Mouse (Mus musculus) intestine, embryonic 16.5 days (tissue): ENCODE data around the gene Arrdc4. TPM values are rescaled to one million over a fixed set of nuclear protein-coding genes. Genes with fewer than 3 reads are reported as not detected.
A peak's percentile ranks its signal among the peaks of the same experiment; 100 is the strongest.

ENCODE experiments used
- ATAC-seq: fragments of 200-750 bp; cut with Nextera tagmentation; 2 replicates; pipeline ENCODE4 v1.8.0; 2017; ENCODE audit warnings: moderate TSS enrichment, moderate library complexity
- H3K27ac ChIP-seq: fragments of 300-500 bp; sonication (generic); 2 replicates; pipeline ENCODE4 v1.5.1; 2014; ENCODE audit warnings: mild to moderate bottlenecking, low read length
- H3K27me3 ChIP-seq: fragments of 300-500 bp; sonication (generic); replicated peaks from 2 replicates; pipeline ENCODE4 v1.6.1; 2014; ENCODE audit warnings: low read length, control low read depth, mixed read lengths; ENCODE audit not compliant: control insufficient read depth, insufficient read depth
- H3K36me3 ChIP-seq: fragments of 300-500 bp; sonication (generic); 2 replicates; pipeline ENCODE4 v1.6.1; 2014; ENCODE audit warnings: low read length, control low read depth; ENCODE audit not compliant: control insufficient read depth, insufficient read depth
- H3K4me1 ChIP-seq: fragments of 300-500 bp; sonication (generic); 2 replicates; pipeline ENCODE4 v1.6.1; 2014; ENCODE audit warnings: low read length, control low read depth, mixed read lengths; ENCODE audit not compliant: control insufficient read depth, insufficient read depth
- H3K4me2 ChIP-seq: fragments of 300-500 bp; sonication (generic); 2 replicates; pipeline ENCODE4 v1.6.1; 2014; ENCODE audit warnings: low read depth, low read length, control low read depth
- H3K4me3 ChIP-seq: fragments of 300-500 bp; sonication (generic); 2 replicates; pipeline ENCODE4 v1.5.1; 2014; ENCODE audit warnings: mild to moderate bottlenecking, low read length
- H3K9ac ChIP-seq: fragments of 300-500 bp; sonication (generic); 2 replicates; pipeline ENCODE4 v1.6.1; 2014; ENCODE audit warnings: low read depth, low read length
- H3K9me3 ChIP-seq: fragments of 300-500 bp; sonication (generic); 2 replicates; pipeline ENCODE4 v1.6.1; 2016; ENCODE audit warnings: low read length, control low read depth; ENCODE audit not compliant: control insufficient read depth
- WGBS: fragments of 180-500 bp; shearing (Covaris S2); extraction: QIAGEN DNeasy Blood & Tissue Kit; methylation state at CpG from one replicate; pipeline ENCODE4 v1.1.7; 2014; 5-methylcytosine and 5-hydroxymethylcytosine counted together
- polyA plus RNA-seq: library from polyadenylated mRNA; unstranded; fragments of >200 nt; fragmentation: Nextera tagmentation; extraction: Ambion mirVana; gene quantifications from 2 replicates; pipeline ENCODE4 v1.2.1, GENCODE M21; 2015

The Arrdc4 gene
- polyA plus RNA-seq: 30.8 and 35.7 TPM in 2 replicates

DNA sequence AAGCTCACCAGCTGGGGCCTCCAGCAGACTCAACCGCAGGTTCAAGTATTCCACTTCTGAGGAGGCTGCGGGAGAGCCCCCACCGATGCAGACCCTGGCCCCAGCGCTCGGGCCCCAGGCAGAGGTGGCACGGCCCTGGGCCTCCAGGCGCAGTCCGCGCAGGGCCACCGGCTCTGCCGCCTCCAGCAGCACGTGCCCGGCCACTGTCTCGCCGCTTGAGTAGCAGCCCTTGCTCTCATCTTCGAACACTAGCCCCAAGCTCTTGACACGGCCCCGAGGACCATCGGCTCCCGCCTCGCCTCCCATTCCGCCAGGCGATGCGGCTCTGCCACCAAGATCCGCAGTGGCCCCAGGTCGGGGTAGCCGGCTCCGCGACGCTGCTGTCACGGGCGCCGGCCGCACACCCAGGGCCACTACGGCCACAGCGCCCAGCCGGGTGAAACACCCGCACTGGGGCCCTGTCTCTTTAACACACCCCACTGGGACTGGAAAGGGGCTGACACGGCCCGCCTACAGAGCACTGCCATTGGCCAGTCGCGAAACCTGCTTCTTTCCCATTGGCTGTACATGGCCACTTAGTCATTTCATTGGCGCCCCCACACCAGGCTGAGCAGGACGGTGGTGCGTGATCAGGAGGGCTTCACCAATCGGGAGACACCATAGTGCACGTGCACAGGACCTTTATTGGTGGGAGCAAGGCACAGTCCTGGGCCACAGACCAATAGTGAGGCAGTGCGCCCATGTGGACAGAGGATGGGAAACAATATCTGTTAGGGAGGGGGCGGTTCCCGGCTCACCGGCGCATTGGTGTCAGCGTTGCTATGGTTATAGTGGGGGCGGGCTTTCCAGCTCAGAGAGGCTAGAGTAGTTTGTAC lies at the start of gene Arrdc4:
Gene Arrdc4 (minus strand): TSS at position 481 of the 875 bp plus-strand sequence.
- Histone ChIP-seq H3K4me1 (peaks cover 20% of the 10 kb centered on the region), H3K27me3 (no peaks in the 10 kb centered on the region), H3K4me2 (peak within 1 kb of the TSS; percentile 83), H3K36me3 (no peaks in the 10 kb centered on the region), H3K9ac (peak within 1 kb of the TSS; percentile 91), H3K4me3 (peak within 1 kb of the TSS; percentile 82), H3K9me3 (no peaks in the 10 kb centered on the region), H3K27ac (peak within 1 kb of the TSS; percentile 91)
- under 1% methylated on average over 54 of the region's 54 CpGs for WGBS
- ATAC-seq: peak; percentile 100

DNA sequence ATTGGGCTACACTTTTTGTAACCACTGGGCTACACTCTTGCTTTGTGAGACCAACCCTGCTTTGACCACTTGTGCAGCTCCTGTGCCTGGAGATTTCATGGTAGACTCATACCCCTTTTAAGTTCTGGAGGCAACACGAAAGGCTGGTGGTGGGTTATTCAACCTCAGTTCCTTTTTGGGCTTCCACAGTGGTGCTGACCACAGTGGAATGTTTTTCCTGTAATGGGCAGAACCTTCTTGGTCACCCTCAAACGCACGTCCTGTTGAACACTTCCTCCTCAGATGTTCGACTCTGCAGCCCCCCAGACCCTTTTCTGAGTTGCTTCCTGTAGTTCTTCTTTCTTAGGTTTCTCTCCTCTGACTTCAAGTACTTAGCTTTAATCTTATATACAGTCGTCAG lies 46.5 kb upstream of the Arrdc4 start:
- H3K4me1 ChIP-seq: no peaks in the 10 kb centered on the region
- no peak overlapping the region for H3K27ac ChIP-seq
- no peak for ATAC-seq
- no peaks in the 10 kb centered on the region for H3K9me3 ChIP-seq
- no peak overlapping the region for H3K4me2 ChIP-seq
- no peak overlapping the region for H3K4me3 ChIP-seq
- H3K9ac ChIP-seq: no peak overlapping the region
- 79% methylated on average over 5 of the region's 5 CpGs for WGBS
- no peaks in the 10 kb centered on the region for H3K27me3 ChIP-seq
- H3K36me3 ChIP-seq: no peaks in the 10 kb centered on the region

DNA sequence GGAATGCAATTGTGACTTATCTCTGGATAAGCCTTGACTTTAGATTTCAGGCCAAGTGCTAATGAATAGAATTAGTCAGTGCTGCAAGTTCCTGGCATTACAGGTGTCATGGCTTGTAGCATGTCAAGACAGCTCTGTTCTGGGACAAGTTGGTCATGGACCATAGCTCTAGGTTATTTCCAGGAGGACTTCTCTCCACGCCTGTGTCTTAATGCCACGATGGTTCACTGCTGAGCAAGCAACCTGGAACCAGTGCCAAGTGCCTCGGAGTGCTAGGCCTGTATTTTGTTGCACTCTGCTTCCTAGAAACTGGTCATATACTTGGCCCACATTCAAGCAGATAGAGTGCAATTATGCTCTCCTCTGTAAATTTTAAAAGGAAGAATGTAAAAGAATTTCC lies 39.7 kb upstream of the Arrdc4 start:
- no peak for ATAC-seq
- WGBS: 66% methylated on average over 3 of the region's 3 CpGs

DNA sequence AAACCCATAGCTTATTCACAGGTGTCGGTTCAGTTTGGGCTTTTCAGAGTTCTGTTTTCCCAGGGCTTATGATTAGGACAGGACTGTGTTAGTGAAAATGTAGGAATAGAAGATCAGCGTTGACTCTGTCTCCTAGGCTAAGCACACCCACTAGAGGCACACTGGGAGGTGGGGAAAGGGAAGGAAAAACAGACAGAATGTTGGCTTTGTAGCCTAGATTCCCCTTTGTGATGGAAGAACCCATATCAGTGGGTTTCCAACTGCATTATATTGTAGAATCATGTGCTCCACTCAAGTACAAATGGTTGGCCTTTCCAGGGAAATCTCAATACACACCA lies 22.7 kb upstream of the Arrdc4 start:
- Histone ChIP-seq H3K27me3 (no peaks in the 10 kb centered on the region), H3K9ac (no peak overlapping the region), H3K36me3 (no peaks in the 10 kb centered on the region), H3K9me3 (no peaks in the 10 kb centered on the region), H3K4me1 (no peaks in the 10 kb centered on the region), H3K4me2 (no peak overlapping the region), H3K27ac (peak overlapping the region; percentile 47), H3K4me3 (no peak overlapping the region)
- ATAC-seq: peak; percentile 57
- WGBS: 79% methylated on average over 2 of the region's 2 CpGs

More for the DNA sequence above, 39.7 kb upstream of the Arrdc4 start:
- no peak overlapping the region for H3K4me2 ChIP-seq
- no peak overlapping the region for H3K9ac ChIP-seq
- H3K36me3 ChIP-seq: no peaks in the 10 kb centered on the region
- H3K27me3 ChIP-seq: no peaks in the 10 kb centered on the region
- H3K4me3 ChIP-seq: no peak overlapping the region
- no peaks in the 10 kb centered on the region for H3K9me3 ChIP-seq
- H3K27ac ChIP-seq: no peak overlapping the region
- H3K4me1 ChIP-seq: no peaks in the 10 kb centered on the region

DNA sequence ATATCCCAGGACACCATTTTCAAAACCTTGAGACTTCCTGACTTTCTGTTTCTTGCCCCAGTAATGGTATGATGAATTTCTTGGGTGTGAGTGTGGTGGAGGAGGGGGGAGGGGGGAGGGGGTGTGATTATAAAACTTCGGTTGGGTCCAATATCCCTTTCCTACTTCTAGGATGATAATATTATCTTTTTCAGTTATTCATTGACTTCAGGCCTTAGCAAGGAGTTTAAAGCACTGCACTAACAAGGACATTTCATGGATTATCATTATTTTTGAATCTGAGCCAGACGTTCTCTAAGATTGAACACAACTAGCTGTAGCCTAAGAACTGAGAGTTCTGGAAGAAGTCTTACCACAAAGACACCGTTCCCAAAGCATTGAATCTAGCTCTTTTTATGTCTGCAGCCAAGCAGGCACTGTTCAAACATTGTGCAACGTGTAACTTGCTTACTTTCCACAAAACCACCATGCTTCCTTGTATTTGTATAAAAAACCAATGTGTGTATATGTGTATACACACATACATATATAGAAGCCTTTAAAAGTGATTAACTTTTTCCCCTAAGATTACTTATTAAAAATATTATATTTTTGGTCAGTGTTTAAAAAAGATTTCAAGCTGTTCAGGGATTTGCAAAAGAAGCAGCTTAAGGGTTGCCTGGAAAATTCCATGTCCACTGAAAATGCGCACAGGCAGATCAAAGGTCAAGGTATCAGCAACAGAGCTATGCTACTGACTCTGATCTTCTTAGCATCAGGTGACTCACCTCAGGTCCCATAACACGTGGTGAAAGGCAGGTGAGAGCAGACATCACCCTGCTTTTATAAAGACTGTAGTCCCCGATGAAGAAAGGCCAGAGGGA lies 22.1 kb upstream of the Arrdc4 start:
- no peaks in the 10 kb centered on the region for H3K9me3 ChIP-seq
- H3K27ac ChIP-seq: peak overlapping the region; percentile 69
- H3K4me3 ChIP-seq: no peak overlapping the region
- ATAC-seq: peak; percentile 93
- WGBS: 47% methylated on average over 7 of the region's 7 CpGs
- H3K36me3 ChIP-seq: no peaks in the 10 kb centered on the region
- no peaks in the 10 kb centered on the region for H3K27me3 ChIP-seq
- no peaks in the 10 kb centered on the region for H3K4me1 ChIP-seq
- H3K4me2 ChIP-seq: no peak overlapping the region
- no peak overlapping the region for H3K9ac ChIP-seq

DNA sequence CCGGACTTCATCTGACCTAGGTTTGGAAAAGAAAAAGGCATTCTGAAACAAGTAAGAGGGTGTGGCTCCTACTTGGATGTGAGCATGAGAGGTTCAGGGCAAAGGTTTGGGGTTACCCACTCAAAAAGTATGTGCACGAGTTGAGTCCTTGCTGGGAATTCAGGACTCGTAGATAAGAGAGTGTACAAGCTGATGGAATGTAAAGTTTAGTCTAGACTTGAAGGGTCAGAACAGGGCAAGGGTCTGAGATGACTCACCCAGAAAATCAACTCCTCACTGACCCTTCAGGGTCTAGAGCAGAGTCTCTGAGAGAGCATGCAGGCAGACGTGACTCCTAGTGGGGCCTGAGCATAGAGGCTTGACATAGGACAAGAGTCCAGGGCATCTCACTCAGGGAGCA lies 16.9 kb upstream of the Arrdc4 start:
- no peaks in the 10 kb centered on the region for H3K4me1 ChIP-seq
- no peak overlapping the region for H3K4me3 ChIP-seq
- H3K27ac ChIP-seq: no peak overlapping the region
- ATAC-seq: no peak; the same call in 1 of the 2 replicates
- WGBS: 59% methylated on average over 4 of the region's 4 CpGs
- H3K9me3 ChIP-seq: no peaks in the 10 kb centered on the region
- H3K4me2 ChIP-seq: no peak overlapping the region
- H3K9ac ChIP-seq: no peak overlapping the region
- no peaks in the 10 kb centered on the region for H3K36me3 ChIP-seq
- no peaks in the 10 kb centered on the region for H3K27me3 ChIP-seq

DNA sequence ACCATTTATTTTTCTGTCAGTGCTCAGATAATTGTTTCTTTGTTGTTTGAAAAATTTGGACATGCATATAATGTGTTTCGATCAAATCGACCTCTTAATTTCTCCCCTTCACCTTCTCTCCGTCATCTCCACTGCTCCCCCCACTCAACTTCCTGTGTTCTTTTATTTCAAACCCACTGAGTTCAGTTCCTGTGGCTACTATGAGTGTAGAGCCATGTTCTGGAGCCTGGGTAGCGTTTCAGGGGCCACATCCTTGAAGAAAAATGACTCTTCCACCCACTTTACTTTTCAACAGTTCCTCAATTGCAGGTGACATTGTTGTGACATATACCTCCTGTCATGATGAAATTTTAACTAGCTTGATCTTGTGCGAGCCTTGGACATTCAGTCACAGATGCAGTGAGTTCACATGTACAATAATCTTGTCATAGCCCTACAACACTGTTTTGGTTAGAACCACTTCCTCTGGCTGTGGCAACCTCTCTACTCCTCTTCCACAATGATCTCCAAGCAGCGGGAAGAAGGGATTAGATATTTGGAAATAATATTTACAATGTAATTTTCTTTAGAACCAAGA lies 10.2 kb upstream of the Arrdc4 start:
- H3K27me3 ChIP-seq: no peaks in the 10 kb centered on the region
- H3K36me3 ChIP-seq: no peaks in the 10 kb centered on the region
- no peak overlapping the region for H3K4me3 ChIP-seq
- ATAC-seq: no peak
- 82% methylated on average over 6 of the region's 6 CpGs for WGBS
- no peaks in the 10 kb centered on the region for H3K4me1 ChIP-seq
- no peak overlapping the region for H3K9ac ChIP-seq
- H3K9me3 ChIP-seq: no peaks in the 10 kb centered on the region
- H3K27ac ChIP-seq: no peak overlapping the region
- H3K4me2 ChIP-seq: no peak overlapping the region

DNA sequence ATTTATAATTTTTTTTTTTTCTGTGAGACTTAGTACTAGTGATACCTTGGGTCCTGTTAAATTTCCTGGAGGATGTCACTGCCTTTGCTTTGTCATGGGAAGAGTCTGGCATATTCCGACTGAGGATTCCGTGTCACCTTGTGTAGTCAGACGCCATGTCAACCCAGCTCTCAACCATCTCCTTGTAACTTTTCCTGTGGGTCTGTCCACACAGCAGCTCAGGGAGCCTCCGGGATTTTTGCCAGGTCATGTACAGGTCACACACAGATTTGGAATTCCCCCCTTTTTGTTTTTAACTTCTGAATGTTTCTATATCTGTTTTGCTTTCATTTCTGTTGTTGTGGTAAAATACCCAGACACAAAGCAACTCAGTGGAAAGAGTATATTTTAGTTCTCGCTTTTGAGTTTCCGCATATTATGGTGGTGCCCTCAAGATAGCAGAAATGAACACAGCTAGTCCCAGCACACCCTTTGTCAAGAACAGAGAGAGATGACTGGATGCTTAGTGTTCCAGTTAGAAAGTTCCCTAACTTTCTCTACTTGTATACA lies 7.7 kb upstream of the Arrdc4 start:
- no peaks in the 10 kb centered on the region for H3K4me1 ChIP-seq
- no peak overlapping the region for H3K4me3 ChIP-seq

DNA sequence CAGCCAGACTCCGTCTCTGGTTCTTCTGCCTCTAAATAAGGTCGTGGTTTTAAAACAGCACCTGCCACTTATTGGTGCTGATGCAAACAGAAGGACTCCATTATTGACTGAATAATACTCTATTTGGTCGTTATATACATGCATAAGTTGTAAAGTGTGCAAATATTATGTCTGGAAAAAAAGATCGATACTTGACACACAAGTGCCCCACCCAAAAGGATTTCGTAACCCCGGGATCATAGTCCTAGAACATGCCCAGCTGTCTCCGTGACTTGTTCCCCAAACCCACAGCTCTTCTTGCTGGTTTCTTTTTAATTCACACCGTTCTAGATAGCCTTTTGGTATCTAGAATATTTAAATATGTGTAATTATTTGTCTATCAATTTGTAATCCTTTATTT lies 878 bp upstream of the Arrdc4 start:
- Histone ChIP-seq H3K9ac (peak overlapping the region; percentile 6; the same call in 1 of the 2 replicates), H3K4me1 (peaks cover 20% of the 10 kb centered on the region), H3K36me3 (no peaks in the 10 kb centered on the region), H3K27me3 (no peaks in the 10 kb centered on the region), H3K4me3 (peak overlapping the region; percentile 82), H3K27ac (peak overlapping the region; percentile 83), H3K4me2 (peak overlapping the region; percentile 44), H3K9me3 (no peaks in the 10 kb centered on the region)
- WGBS: 45% methylated on average over 8 of the region's 8 CpGs
- ATAC-seq: peak; percentile 4

More for the DNA sequence above, 7.7 kb upstream of the Arrdc4 start:
- no peaks in the 10 kb centered on the region for H3K36me3 ChIP-seq
- 85% methylated on average over 6 of the region's 6 CpGs for WGBS
- H3K27ac ChIP-seq: no peak overlapping the region
- no peak overlapping the region for H3K9ac ChIP-seq
- H3K27me3 ChIP-seq: no peaks in the 10 kb centered on the region
- H3K9me3 ChIP-seq: no peaks in the 10 kb centered on the region
- no peak overlapping the region for H3K4me2 ChIP-seq
- ATAC-seq: no peak
